Mouse (Mus musculus) heart, postnatal 0 days (tissue): ENCODE data around the gene Clk4. TPM values are rescaled to one million over a fixed set of nuclear protein-coding genes. Genes with fewer than 3 reads are reported as not detected.

Source experiments
- ATAC-seq: fragments of 200-750 bp; cut with Nextera tagmentation; 2 replicates; pipeline ENCODE4 v1.8.0; 2017; ENCODE audit warnings: low read depth, moderate number of reproducible peaks, moderate library complexity; ENCODE audit not compliant: insufficient read depth
- DNase-seq: peaks from one replicate; pipeline ENCODE4 v3.0.0-alpha.2; 2016; ENCODE audit warnings: low spot score
- H3K27ac ChIP-seq: fragments of 300-500 bp; sonication (generic); 2 replicates; pipeline ENCODE4 v1.5.1; 2014; ENCODE audit warnings: low read depth, mild to moderate bottlenecking
- H3K27me3 ChIP-seq: fragments of 300-500 bp; sonication (generic); 2 replicates; pipeline ENCODE4 v1.6.1; 2014; ENCODE audit warnings: low read length, mixed read lengths; ENCODE audit not compliant: control insufficient read depth, insufficient read depth
- H3K36me3 ChIP-seq: fragments of 300-500 bp; sonication (generic); replicated peaks from 2 replicates; pipeline ENCODE4 v1.6.1; 2014; ENCODE audit warnings: low read length, mixed read lengths; ENCODE audit not compliant: control insufficient read depth, insufficient read depth
- H3K4me1 ChIP-seq: fragments of 300-500 bp; sonication (generic); 2 replicates; pipeline ENCODE4 v1.6.1; 2014; ENCODE audit warnings: antibody characterized with exemption; ENCODE audit not compliant: control insufficient read depth, insufficient read depth
- H3K4me2 ChIP-seq: fragments of 300-500 bp; sonication (generic); 2 replicates; pipeline ENCODE4 v1.6.1; 2014; ENCODE audit warnings: low read depth, mild to moderate bottlenecking, low read length, moderate library complexity
- H3K4me3 ChIP-seq: fragments of 300-500 bp; sonication (generic); 2 replicates; pipeline ENCODE4 v1.5.1; 2014; ENCODE audit warnings: low read depth, low read length
- H3K9ac ChIP-seq: fragments of 300-500 bp; sonication (generic); replicated peaks from 2 replicates; pipeline ENCODE4 v1.6.1; 2014; ENCODE audit warnings: low read depth, low read length, mixed read lengths
- H3K9me3 ChIP-seq: fragments of 300-500 bp; sonication (generic); replicated peaks from 2 replicates; pipeline ENCODE4 v1.6.1; 2016; ENCODE audit warnings: low read length; ENCODE audit not compliant: control insufficient read depth
- CTCF ChIP-seq: IDR thresholded peaks from 2 replicates; pipeline ENCODE4 v1.5.1; 2016; ENCODE audit warnings: antibody characterized with exemption, control low read depth, low read depth
- EP300 ChIP-seq: IDR thresholded peaks from 2 replicates; pipeline ENCODE4 v1.6.1; 2016; ENCODE audit warnings: antibody characterized with exemption, low read depth
- WGBS: fragments of 180-500 bp; shearing (Covaris S2); extraction: QIAGEN DNeasy Blood & Tissue Kit; methylation state at CpG from one replicate; pipeline ENCODE4 v1.1.7; 2014; 5-methylcytosine and 5-hydroxymethylcytosine counted together
- polyA plus RNA-seq: library from polyadenylated mRNA; unstranded; fragments of >200 nt; fragmentation: Nextera tagmentation; extraction: Ambion mirVana; gene quantifications from 2 replicates; pipeline ENCODE4 v1.2.1, GENCODE M21; 2015
- total RNA-seq: library from RNA; depleted of rRNA; stranded (reverse); fragments of >200 nt; gene quantifications from 2 replicates; pipeline ENCODE4 v1.2.3, GENCODE M21; 2014; ENCODE audit warnings: low replicate concordance; rRNA removed

Gene Clk4
- total RNA-seq (32.9 and 36.6 TPM in 2 replicates), polyA plus RNA-seq (54.8 and 56.2 TPM in 2 replicates)

GRCm38 (mm10) chr11:51261680-51262219 lies at the start of gene Clk4:
Clk4 (plus strand) TSS chr11:51261730.
- no peaks in the 10 kb centered on the region for H3K9me3 ChIP-seq
- peak within 1 kb of the TSS; percentile 88 for H3K4me3 ChIP-seq
- peak within 1 kb of the TSS; percentile 59 for H3K9ac ChIP-seq
- no peaks in the 10 kb centered on the region for H3K27me3 ChIP-seq
- 75% methylated on average over 3 of the region's 3 CpGs for WGBS
- H3K36me3 ChIP-seq = 0 out of 2 replicates have a peak, but pooled peaks cover 4% of the 10 kb centered on the region
- ATAC-seq (no peak), DNase-seq (no peak)
- peaks cover 18% of the 10 kb centered on the region for H3K4me1 ChIP-seq
- H3K27ac ChIP-seq = peak within 1 kb of the TSS; percentile 99
- H3K4me2 ChIP-seq = peak within 1 kb of the TSS; percentile 87
- TF ChIP-seq CTCF (no peak), EP300 (no peak)

- TF ChIP-seq CTCF = no peak
- no peak for TF ChIP-seq EP300
- Histone ChIP-seq H3K36me3 (no peaks in the 10 kb centered on the region), H3K9me3 (0 out of 2 replicates have a peak, but pooled peaks cover 5% of the 10 kb centered on the region), H3K4me2 (no peak overlapping the region), H3K27ac (no peak overlapping the region), H3K4me3 (no peak overlapping the region), H3K27me3 (no peaks in the 10 kb centered on the region), H3K9ac (no peak overlapping the region), H3K4me1 (no peaks in the 10 kb centered on the region)
- DNase-seq (no peak), ATAC-seq (no peak)
- 81% methylated on average over 7 of the region's 7 CpGs for WGBS
Observed at GRCm38 (mm10) chr11:51214021-51214420, 47.5 kb upstream of the Clk4 start.

GRCm38 (mm10) chr11:51219396-51219980 lies 42.0 kb upstream of the Clk4 start:
- H3K27me3 ChIP-seq = no peaks in the 10 kb centered on the region
- no peak overlapping the region for H3K4me2 ChIP-seq
- H3K9ac ChIP-seq = no peak overlapping the region
- DNase-seq (no peak), ATAC-seq (no peak)
- WGBS = 70% methylated on average over 12 of the region's 12 CpGs
- no peaks in the 10 kb centered on the region for H3K9me3 ChIP-seq
- no peak overlapping the region for H3K27ac ChIP-seq
- H3K4me3 ChIP-seq = no peak overlapping the region
- TF ChIP-seq EP300 = no peak
- TF ChIP-seq CTCF = no peak
- H3K4me1 ChIP-seq = no peaks in the 10 kb centered on the region
- H3K36me3 ChIP-seq = no peaks in the 10 kb centered on the region

GRCm38 (mm10) chr11:51220308-51220707 lies 41.2 kb upstream of the Clk4 start, which contains the start of gene Gm12569:
Gm12569 (plus strand) TSS chr11:51220473.
- DNase-seq = no peak
- TF ChIP-seq CTCF = no peak
- no peak for TF ChIP-seq EP300
- H3K27me3 ChIP-seq = no peaks in the 10 kb centered on the region
- WGBS = 88% methylated on average over 11 of the region's 11 CpGs
- H3K36me3 ChIP-seq = no peaks in the 10 kb centered on the region
- no peak for ATAC-seq
- no peak within 1 kb of the TSS for H3K9ac ChIP-seq
- H3K9me3 ChIP-seq = no peaks in the 10 kb centered on the region
- H3K27ac ChIP-seq = no peak within 1 kb of the TSS
- H3K4me2 ChIP-seq = no peak within 1 kb of the TSS
- H3K4me3 ChIP-seq = no peak within 1 kb of the TSS
- no peaks in the 10 kb centered on the region for H3K4me1 ChIP-seq

GRCm38 (mm10) chr11:51227104-51227503 lies 34.4 kb upstream of the Clk4 start:
- Histone ChIP-seq H3K27me3 (no peaks in the 10 kb centered on the region), H3K9ac (no peak overlapping the region), H3K36me3 (no peaks in the 10 kb centered on the region), H3K4me1 (no peaks in the 10 kb centered on the region), H3K9me3 (no peaks in the 10 kb centered on the region), H3K27ac (no peak overlapping the region), H3K4me3 (no peak overlapping the region), H3K4me2 (no peak overlapping the region)
- TF ChIP-seq CTCF (no peak), EP300 (no peak)
- ATAC-seq (no peak), DNase-seq (no peak)
- WGBS = 70% methylated on average over 4 of the region's 4 CpGs
